Mouse (Mus musculus) lung, embryonic 14.5 days (tissue): ENCODE results near the gene Atxn2. TPM values are rescaled to one million over a fixed set of nuclear protein-coding genes. Genes with fewer than 3 reads are reported as not detected.

Source experiments
- ATAC-seq: fragments of 200-750 bp; cut with Nextera tagmentation; 2 replicates; pipeline ENCODE4 v1.8.0; 2017; ENCODE audit warnings: mild to moderate bottlenecking, moderate TSS enrichment, moderate library complexity; ENCODE audit not compliant: insufficient read depth
- DNase-seq: peaks from one replicate; pipeline ENCODE4 v3.0.0-alpha.2; 2015
- H3K27ac ChIP-seq: fragments of 300-500 bp; sonication (generic); 2 replicates; pipeline ENCODE4 v1.5.1; 2014; ENCODE audit warnings: low read depth, mild to moderate bottlenecking, moderate library complexity
- H3K27me3 ChIP-seq: fragments of 300-500 bp; sonication (generic); 2 replicates; pipeline ENCODE4 v1.6.1; 2014; ENCODE audit warnings: low read length, control low read depth; ENCODE audit not compliant: insufficient read depth
- H3K36me3 ChIP-seq: fragments of 300-500 bp; sonication (generic); 2 replicates; pipeline ENCODE4 v1.6.1; 2014; ENCODE audit warnings: control low read depth; ENCODE audit not compliant: insufficient read depth
- H3K4me1 ChIP-seq: fragments of 300-500 bp; sonication (generic); 2 replicates; pipeline ENCODE4 v1.6.1; 2014; ENCODE audit warnings: antibody characterized with exemption, control low read depth; ENCODE audit not compliant: insufficient read depth
- H3K4me2 ChIP-seq: fragments of 300-500 bp; sonication (generic); 2 replicates; pipeline ENCODE4 v1.6.1; 2014; ENCODE audit warnings: mild to moderate bottlenecking
- H3K4me3 ChIP-seq: fragments of 300-500 bp; sonication (generic); 2 replicates; pipeline ENCODE4 v1.5.1; 2014; ENCODE audit warnings: low read depth, low read length
- H3K9ac ChIP-seq: fragments of 300-500 bp; sonication (generic); 2 replicates; pipeline ENCODE4 v1.6.1; 2014
- H3K9me3 ChIP-seq: fragments of 300-500 bp; sonication (generic); 2 replicates; pipeline ENCODE4 v1.6.1; 2016; ENCODE audit warnings: low read depth, low read length, control low read depth
- CTCF ChIP-seq: IDR thresholded peaks from 2 replicates; pipeline ENCODE4 v1.5.1; 2016; ENCODE audit warnings: antibody characterized with exemption, low read depth
- WGBS: fragments of 180-500 bp; shearing (Covaris S2); extraction: QIAGEN DNeasy Blood & Tissue Kit; methylation state at CpG from one replicate; pipeline ENCODE4 v1.1.7; 2014; 5-methylcytosine and 5-hydroxymethylcytosine counted together
- polyA plus RNA-seq: library from polyadenylated mRNA; unstranded; fragments of >200 nt; fragmentation: Nextera tagmentation; extraction: Ambion mirVana; gene quantifications from 2 replicates; pipeline ENCODE4 v1.2.1, GENCODE M21; 2014

The Atxn2 gene
- polyA plus RNA-seq, 1 experiment from 2014 or later, result 83.9 TPM

DNA sequence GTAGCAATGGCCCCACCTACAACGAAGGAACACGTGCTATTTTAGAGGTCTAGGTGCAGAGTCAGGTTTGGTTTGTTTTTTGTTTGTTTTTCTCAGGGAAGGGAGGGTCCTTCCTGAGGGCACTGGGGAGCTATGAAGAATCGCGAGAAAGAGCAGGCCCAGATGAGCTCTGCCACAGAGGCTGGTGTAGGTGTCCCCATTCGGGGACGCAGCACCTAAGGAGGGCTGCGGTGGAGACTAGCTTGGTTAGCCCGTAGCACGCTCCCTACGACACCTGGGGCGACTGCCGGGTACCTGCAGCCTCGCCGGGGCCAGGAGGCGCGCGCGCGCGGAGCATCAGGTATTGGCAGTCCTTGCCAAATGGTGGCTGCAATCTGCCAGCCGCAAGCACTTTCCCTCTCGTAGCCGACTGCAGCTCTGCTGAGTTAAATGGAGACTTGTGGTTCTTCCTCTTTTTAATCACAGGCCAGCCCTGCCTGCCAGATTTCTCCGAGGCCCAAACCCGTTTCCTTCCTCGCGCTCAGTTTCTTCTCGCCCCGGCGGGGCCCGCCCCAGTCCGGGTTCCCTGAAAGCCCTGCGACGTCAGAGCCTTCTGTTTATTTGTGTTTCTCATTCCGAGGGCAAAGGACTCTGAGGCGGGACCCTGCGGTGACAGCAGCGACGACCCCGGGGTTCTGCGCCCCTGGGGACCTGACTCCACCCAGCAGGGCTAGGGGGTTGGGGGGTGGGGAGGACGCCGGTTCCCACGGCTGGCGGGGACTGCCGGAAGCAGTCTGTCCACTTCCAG lies 127.4 kb downstream of the Atxn2 start:
- ATAC-seq (no peak), DNase-seq (peak; percentile 74)
- Histone ChIP-seq H3K9me3 (no peaks in the 10 kb centered on the region), H3K36me3 (no peaks in the 10 kb centered on the region), H3K27ac (peak overlapping the region; percentile 80; the same call in 1 of the 2 replicates), H3K4me2 (peak overlapping the region; percentile 85), H3K4me1 (peaks cover 31% of the 10 kb centered on the region), H3K9ac (peak overlapping the region; percentile 54), H3K4me3 (peak overlapping the region; percentile 78), H3K27me3 (peaks cover 3% of the 10 kb centered on the region)
- TF ChIP-seq CTCF, result no peak
- 1% methylated on average over 46 of the region's 46 CpGs for WGBS

DNA sequence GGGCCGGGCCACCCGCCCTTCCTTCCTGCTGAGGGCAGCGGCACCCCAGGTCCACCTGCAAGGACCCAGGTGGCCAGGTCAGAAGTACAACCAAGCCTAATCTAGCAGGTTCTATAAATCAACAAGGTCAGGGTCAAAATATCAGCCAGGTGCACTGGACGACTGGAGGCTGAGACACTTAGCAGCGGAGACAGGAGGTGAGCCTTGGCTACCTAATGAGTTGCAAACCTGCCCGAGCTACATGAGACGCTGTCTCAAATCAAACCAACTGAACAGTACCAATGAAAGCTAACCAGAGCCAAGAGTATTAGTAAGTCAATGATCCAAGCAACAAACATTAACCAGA lies 128.0 kb downstream of the Atxn2 start:
- peak overlapping the region; percentile 54 for H3K9ac ChIP-seq
- peaks cover 4% of the 10 kb centered on the region for H3K27me3 ChIP-seq
- peak overlapping the region; percentile 78 for H3K4me3 ChIP-seq
- no peak for ATAC-seq
- no peak for TF ChIP-seq CTCF
- H3K36me3 ChIP-seq, result no peaks in the 10 kb centered on the region
- WGBS, result 17% methylated on average over 7 of the region's 7 CpGs
- no peaks in the 10 kb centered on the region for H3K9me3 ChIP-seq
- peak overlapping the region; percentile 85 for H3K4me2 ChIP-seq
- no peak for DNase-seq
- peaks cover 29% of the 10 kb centered on the region for H3K4me1 ChIP-seq
- peak overlapping the region; percentile 80; the same call in 1 of the 2 replicates for H3K27ac ChIP-seq

DNA sequence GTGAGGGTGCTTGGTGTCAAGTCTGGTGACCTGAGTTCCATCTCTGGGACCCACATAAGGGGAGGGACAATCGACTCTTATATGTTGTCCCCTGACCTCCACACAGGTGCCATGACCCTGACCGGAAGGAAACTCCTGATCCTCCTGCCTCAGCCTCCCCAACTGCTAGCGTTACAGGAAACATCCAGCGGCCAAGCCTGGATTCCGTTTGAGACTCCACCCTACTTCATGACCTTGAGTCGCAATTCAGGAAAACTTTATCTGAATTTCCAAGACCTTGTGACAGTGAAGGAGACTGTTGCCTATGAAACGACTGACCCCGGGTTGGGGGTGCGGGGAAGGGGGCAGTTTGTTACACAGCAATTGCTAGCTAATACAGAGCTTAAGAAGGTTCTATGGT lies 130.4 kb downstream of the Atxn2 start:
- no peak for TF ChIP-seq CTCF
- H3K9ac ChIP-seq, result no peak overlapping the region
- no peak overlapping the region for H3K4me2 ChIP-seq
- H3K27me3 ChIP-seq, result peaks cover 14% of the 10 kb centered on the region; the same call in 1 of the 2 replicates
- DNase-seq (no peak), ATAC-seq (no peak)
- peaks cover 17% of the 10 kb centered on the region for H3K4me1 ChIP-seq
- no peak overlapping the region for H3K4me3 ChIP-seq
- no peaks in the 10 kb centered on the region for H3K36me3 ChIP-seq
- no peaks in the 10 kb centered on the region for H3K9me3 ChIP-seq
- 83% methylated on average over 9 of the region's 9 CpGs for WGBS
- H3K27ac ChIP-seq, result no peak overlapping the region

DNA sequence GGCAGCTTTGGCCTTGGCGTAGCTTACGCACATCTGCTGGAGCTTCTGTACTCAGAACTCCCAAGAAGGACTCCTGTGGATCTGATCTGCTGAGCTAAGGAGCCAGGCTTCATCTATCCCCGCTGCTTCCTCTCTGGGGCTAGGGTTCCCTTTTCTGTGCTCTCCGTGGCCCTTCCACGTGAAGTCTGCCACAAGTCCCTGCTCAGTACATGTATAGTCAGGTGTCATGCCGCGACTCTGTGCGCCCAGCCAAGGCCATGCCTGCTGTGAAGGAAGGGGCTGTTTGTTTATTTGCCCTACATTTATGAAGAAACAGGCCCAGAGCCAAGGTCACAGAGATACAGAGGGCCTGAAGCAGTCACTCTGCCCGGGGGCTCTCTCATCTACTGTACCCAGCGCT lies 130.8 kb downstream of the Atxn2 start:
- H3K4me3 ChIP-seq, result no peak overlapping the region
- WGBS, result 37% methylated on average over 10 of the region's 10 CpGs
- peaks cover 17% of the 10 kb centered on the region for H3K4me1 ChIP-seq
- ATAC-seq, result no peak
- no peaks in the 10 kb centered on the region for H3K36me3 ChIP-seq
- peaks cover 14% of the 10 kb centered on the region; the same call in 1 of the 2 replicates for H3K27me3 ChIP-seq
- no peak overlapping the region for H3K27ac ChIP-seq
- no peak overlapping the region for H3K9ac ChIP-seq
- TF ChIP-seq CTCF, result no peak
- no peaks in the 10 kb centered on the region for H3K9me3 ChIP-seq
- H3K4me2 ChIP-seq, result no peak overlapping the region
- DNase-seq, result no peak

DNA sequence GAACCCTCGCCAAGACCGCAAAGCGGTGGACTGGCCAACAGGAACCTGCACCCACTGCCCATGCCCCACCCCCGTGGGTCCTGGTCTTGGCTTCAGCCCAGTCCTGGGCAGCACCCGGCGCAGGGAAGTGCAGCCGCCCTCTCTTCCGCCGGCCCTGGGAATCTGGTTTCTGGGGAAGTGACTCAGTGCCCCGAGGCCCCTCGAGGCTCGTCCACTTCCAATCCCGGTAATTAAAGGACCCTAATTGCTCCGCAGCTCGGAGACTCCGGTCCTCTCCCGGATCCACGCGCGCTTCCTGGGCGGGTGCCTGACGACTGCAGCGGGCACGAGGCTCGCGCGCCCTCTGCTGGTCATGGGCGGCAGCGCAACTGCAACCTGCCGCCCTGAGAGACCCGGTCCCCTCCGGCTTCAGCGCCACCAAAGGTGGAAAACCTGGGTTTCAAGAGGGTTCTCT lies 131.6 kb downstream of the Atxn2 start:
- H3K27me3 ChIP-seq, result peaks cover 14% of the 10 kb centered on the region; the same call in 1 of the 2 replicates

DNA sequence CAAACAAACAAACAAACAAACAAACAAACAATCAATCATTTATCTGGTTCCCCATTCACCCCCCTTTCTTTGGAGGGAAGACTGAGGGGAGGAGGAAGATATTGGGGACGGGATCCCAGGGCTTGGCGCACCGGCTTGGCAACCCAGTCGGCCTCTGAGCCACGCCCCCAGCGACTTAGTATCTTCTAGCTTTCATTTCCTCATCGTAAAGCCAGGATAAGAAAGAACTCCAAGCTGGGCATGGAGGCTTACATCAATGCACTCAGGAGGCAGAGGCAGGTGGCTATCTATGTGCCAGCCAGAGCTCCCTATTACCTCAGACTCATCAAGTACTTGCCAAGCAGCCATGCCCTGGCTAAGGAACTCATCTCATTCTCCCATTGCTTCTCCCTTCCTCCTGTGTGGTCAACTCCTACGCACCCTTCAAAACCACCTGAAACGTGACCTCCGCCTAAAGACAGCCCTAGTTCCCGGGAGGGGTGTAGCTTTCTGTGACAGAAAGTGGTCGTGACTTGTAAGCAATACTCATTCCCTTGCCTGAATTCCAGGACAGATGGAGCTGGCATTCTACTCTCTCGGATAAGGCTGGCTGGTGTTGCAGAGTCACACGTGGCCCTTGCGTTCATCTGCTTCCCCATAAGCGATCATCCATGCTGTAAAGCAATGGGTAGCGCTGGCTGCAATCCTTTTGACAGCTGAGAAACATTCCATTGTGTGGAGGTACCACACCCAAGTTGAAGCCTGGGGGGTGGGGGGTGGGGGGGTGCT lies 132.2 kb downstream of the Atxn2 start:
- no peak for TF ChIP-seq CTCF
- no peak for ATAC-seq
- Histone ChIP-seq H3K27ac (no peak overlapping the region), H3K27me3 (peaks cover 14% of the 10 kb centered on the region; the same call in 1 of the 2 replicates), H3K9me3 (no peaks in the 10 kb centered on the region), H3K4me2 (peak overlapping the region; percentile 92), H3K36me3 (no peaks in the 10 kb centered on the region), H3K9ac (no peak overlapping the region), H3K4me1 (peaks cover 7% of the 10 kb centered on the region), H3K4me3 (peak overlapping the region; percentile 51)
- DNase-seq, result peak; percentile 51
- 12% methylated on average over 17 of the region's 17 CpGs for WGBS

More for the DNA sequence above, 131.6 kb downstream of the Atxn2 start:
- Histone ChIP-seq H3K4me3 (peak overlapping the region; percentile 51), H3K4me1 (peaks cover 13% of the 10 kb centered on the region), H3K9ac (peak overlapping the region; percentile 58), H3K4me2 (peak overlapping the region; percentile 92), H3K36me3 (no peaks in the 10 kb centered on the region), H3K27ac (0 out of 2 replicates have a peak overlapping the region, but pooled peaks have one; percentile 24), H3K9me3 (no peaks in the 10 kb centered on the region)
- peak; percentile 88 for DNase-seq
- peak; percentile 50; the same call in 1 of the 2 replicates for ATAC-seq
- TF ChIP-seq CTCF, result peak; percentile 97
- WGBS, result under 1% methylated on average over 33 of the region's 33 CpGs

DNA sequence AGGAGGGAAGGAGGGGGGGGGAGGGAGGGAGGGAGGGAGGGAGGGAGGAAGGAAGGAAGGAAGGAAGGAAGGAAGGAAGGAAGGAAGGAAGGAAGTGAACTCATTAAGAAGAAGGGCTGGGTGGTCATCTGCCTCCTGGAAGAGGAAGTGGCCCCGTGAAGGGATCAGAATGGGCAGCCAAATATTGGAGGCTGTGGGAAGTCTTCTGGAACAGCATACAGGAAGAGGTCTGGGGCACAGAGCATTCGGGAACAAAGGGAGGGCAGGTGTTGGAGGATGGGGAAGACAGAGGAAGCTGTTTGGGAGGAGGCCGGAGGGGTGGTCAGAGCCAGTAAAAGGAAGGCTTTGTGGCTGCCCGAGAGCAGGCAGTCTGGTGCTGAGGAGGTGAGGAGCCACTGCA lies 134.2 kb downstream of the Atxn2 start:
- TF ChIP-seq CTCF, result no peak
- Histone ChIP-seq H3K9me3 (no peaks in the 10 kb centered on the region), H3K9ac (no peak overlapping the region), H3K4me3 (no peak overlapping the region), H3K27me3 (peaks cover 14% of the 10 kb centered on the region; the same call in 1 of the 2 replicates), H3K36me3 (no peaks in the 10 kb centered on the region), H3K4me2 (no peak overlapping the region), H3K27ac (no peak overlapping the region), H3K4me1 (peaks cover 12% of the 10 kb centered on the region)
- 23% methylated on average over 4 of the region's 4 CpGs for WGBS
- DNase-seq, result no peak
- no peak for ATAC-seq
